Mouse (Mus musculus) testis, adult 2 months (tissue): ENCODE results near the gene Syne1.

Experiments used
- CTCF ChIP-seq: fragments of 200-500 bp; IDR thresholded peaks from 2 replicates; pipeline ENCODE4 v1.5.1; 2012; ENCODE audit warnings: low read depth, mild to moderate bottlenecking, inconsistent platforms, low read length, moderate library complexity; ENCODE audit not compliant: control insufficient read depth, insufficient read depth, insufficient replicate concordance
- POLR2A ChIP-seq: fragments of 200-500 bp; IDR thresholded peaks from 2 replicates; pipeline ENCODE4 v1.6.1; 2012; ENCODE audit warnings: low read depth, mild to moderate bottlenecking, inconsistent platforms, low read length, moderate library complexity; ENCODE audit not compliant: control insufficient read depth

DNA sequence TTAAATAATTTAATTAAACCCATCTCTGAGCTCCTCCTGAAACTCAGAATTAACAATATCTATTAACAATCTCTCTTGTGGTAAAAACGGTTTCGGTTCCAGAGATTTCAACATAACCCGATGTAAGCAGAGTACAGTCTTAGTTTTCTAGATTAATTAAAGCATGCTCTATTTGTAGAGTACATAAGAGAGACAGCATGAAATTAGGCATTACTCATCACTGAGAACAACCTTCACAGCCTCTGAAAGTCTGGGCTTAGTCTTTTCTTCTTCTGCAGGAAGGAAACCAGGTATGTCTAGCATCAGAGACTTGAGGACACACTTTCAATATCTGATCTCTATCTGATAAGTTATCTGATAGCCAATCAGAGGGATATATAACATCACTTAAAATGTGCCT lies 29.0 kb downstream of the Syne1 start:
- TF ChIP-seq CTCF (no peak), POLR2A (no peak)
